In the genomic region with DNA sequence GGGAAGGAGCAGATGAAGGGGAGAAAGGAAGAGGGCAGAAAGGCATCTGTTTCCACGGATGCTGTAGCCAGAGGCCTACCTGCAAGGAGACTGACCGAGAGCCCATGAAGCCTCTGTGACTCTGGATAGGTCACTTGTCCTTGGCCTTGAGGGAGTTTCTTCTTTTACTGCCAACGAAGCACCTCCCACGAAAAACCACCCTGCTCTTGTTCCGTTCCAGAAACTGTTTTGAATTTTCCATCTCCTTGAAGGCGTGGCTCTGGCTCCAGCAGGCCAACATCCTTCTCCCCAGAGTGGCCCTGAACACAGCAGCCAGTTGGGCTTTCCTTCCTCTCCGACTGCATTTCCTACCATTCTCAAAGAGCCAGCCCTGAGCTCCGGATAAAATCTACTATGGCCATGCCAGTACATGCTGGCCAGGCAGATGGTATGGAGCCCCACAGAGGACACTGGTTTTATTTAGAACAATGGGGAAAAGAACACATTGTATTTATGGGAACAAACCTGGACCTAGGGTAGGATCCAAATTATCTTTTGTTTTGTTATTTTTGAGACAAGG, we compare ENCODE assay signal across 8 mouse cellular contexts. TPM values are rescaled to one million over a fixed set of nuclear protein-coding genes. Genes with fewer than 3 reads are reported as not detected.
DNase-seq lines count a peak whose midpoint lies in the region; ATAC-seq lines count a peak whose summit lies in the region.

No protein-coding gene starts in this region.

- intact Hi-C loops in left cerebral cortex, postnatal 4 days (cut with DNase I) = no loop called here

- H3K27ac ChIP-seq in liver, embryonic 15.5 days (replicated peaks) = 0 out of 2 replicates have a peak overlapping the region, but pooled peaks have one; percentile 46
- H3K27ac ChIP-seq in liver, embryonic 12.5 days = no peak overlapping the region
- H3K27ac ChIP-seq in kidney, embryonic 15.5 days = peak overlapping the region; percentile 57

- no peaks in the 10 kb centered on the region for H3K9me3 ChIP-seq in liver, embryonic 15.5 days (replicated peaks)
- no peaks in the 10 kb centered on the region for H3K9me3 ChIP-seq in liver, embryonic 12.5 days (replicated peaks)
- H3K9me3 ChIP-seq in kidney, embryonic 15.5 days (replicated peaks) = no peaks in the 10 kb centered on the region

- H3K9ac ChIP-seq in liver, embryonic 15.5 days = no peak overlapping the region
- no peak overlapping the region for H3K9ac ChIP-seq in liver, embryonic 12.5 days
- H3K9ac ChIP-seq in kidney, embryonic 15.5 days = no peak overlapping the region

- peaks cover 72% of the 10 kb centered on the region for H3K4me1 ChIP-seq in liver, embryonic 15.5 days (replicated peaks)
- H3K4me1 ChIP-seq in liver, embryonic 12.5 days = peaks cover 68% of the 10 kb centered on the region
- H3K4me1 ChIP-seq in kidney, embryonic 15.5 days = peaks cover 56% of the 10 kb centered on the region

- H3K27me3 ChIP-seq in liver, embryonic 15.5 days = no peaks in the 10 kb centered on the region
- no peaks in the 10 kb centered on the region for H3K27me3 ChIP-seq in liver, embryonic 12.5 days (replicated peaks)
- H3K27me3 ChIP-seq in kidney, embryonic 15.5 days = no peaks in the 10 kb centered on the region
- no peaks in the 10 kb centered on the region for H3K27me3 ChIP-seq in splenic B cell, adult 2 months (ENCODE audit: control insufficient read depth, insufficient read depth, low read length, poor library complexity, severe bottlenecking)

- 67% methylated on average over 8 of the region's 8 CpGs for WGBS in liver, embryonic 15.5 days (ENCODE audit: insufficient replicate concordance)
- 64% methylated on average over 8 of the region's 8 CpGs for WGBS in liver, embryonic 12.5 days (ENCODE audit: insufficient replicate concordance)
- WGBS in kidney, embryonic 15.5 days = 71% methylated on average over 8 of the region's 8 CpGs

- H3K4me3 ChIP-seq in liver, embryonic 15.5 days (replicated peaks) = no peak overlapping the region
- no peak overlapping the region for H3K4me3 ChIP-seq in liver, embryonic 12.5 days
- H3K4me3 ChIP-seq in kidney, embryonic 15.5 days (replicated peaks) = 0 out of 2 replicates have a peak overlapping the region, but pooled peaks have one; percentile 3

- H3K4me2 ChIP-seq in liver, embryonic 15.5 days = no peak overlapping the region
- no peak overlapping the region for H3K4me2 ChIP-seq in liver, embryonic 12.5 days
- H3K4me2 ChIP-seq in kidney, embryonic 15.5 days = 0 out of 2 replicates have a peak overlapping the region, but pooled peaks have one; percentile 11

- no peak for ATAC-seq in liver, embryonic 15.5 days (ENCODE audit: insufficient read depth)
- no peak for ATAC-seq in liver, embryonic 12.5 days
- ATAC-seq in kidney, embryonic 15.5 days (replicated peaks; ENCODE audit: low FRiP score) = no peak

- peak; percentile 78 for DNase-seq in heart, adult 8-10 months (ENCODE audit: low spot score)
- DNase-seq in splenic B cell, adult 2 months (ENCODE audit: low read depth, low spot score) = peak; percentile 43
- no peak for DNase-seq in frontal cortex, postnatal 25 days (ENCODE audit: low spot score in 2 of 2)
- DNase-seq in layer of hippocampus, postnatal 25 days (ENCODE audit: extremely low spot score in 1 of 2, low spot score in 1 of 2) = no peak
- DNase-seq in left cerebral cortex, postnatal 4 days = no peak

- H3K36me3 ChIP-seq in liver, embryonic 15.5 days (replicated peaks) = peaks cover 14% of the 10 kb centered on the region
- H3K36me3 ChIP-seq in liver, embryonic 12.5 days = peaks cover 17% of the 10 kb centered on the region
- H3K36me3 ChIP-seq in kidney, embryonic 15.5 days = peaks cover 22% of the 10 kb centered on the region
- H3K36me3 ChIP-seq in splenic B cell, adult 2 months (ENCODE audit: control insufficient read depth, insufficient read depth, low read length, poor library complexity, severe bottlenecking) = no peaks in the 10 kb centered on the region; the same call in 1 of the 2 replicates

RNA-seq across cellular contexts. Expression of a gene that starts 2.4 kb away (rescaled TPM):
- 10.3 and 12.2 TPM in 2 replicates for polyA plus RNA-seq in liver, embryonic 15.5 days (2015; fragmentation: Nextera tagmentation; extraction: Ambion mirVana)
- polyA plus RNA-seq in liver, embryonic 12.5 days (2016; fragmentation: Nextera tagmentation; extraction: Ambion mirVana) = 16.6 and 19.9 TPM in 2 replicates
- total RNA-seq in heart, adult 8-10 months (2022) = 10 to 100 TPM; 11.9 to 20.3 (median 14.6) TPM
- polyA plus RNA-seq in kidney, embryonic 15.5 days (2015; fragmentation: Nextera tagmentation; extraction: Ambion mirVana) = 52.4 and 65.7 TPM in 2 replicates
- 10 to 100 TPM; 71.6 to 84.5 TPM for total RNA-seq in layer of hippocampus, postnatal 25 days (2021)
- 100 to 1,000 TPM; 125 to 131 TPM for total RNA-seq in left cerebral cortex, postnatal 4 days (2021)

RNA-seq across cellular contexts. Expression of a gene that starts 2.5 kb away (rescaled TPM):
- 7.3 and 9.5 TPM in 2 replicates for polyA plus RNA-seq in liver, embryonic 15.5 days (2015; fragmentation: Nextera tagmentation; extraction: Ambion mirVana)
- 14.7 and 16.5 TPM in 2 replicates for polyA plus RNA-seq in liver, embryonic 12.5 days (2016; fragmentation: Nextera tagmentation; extraction: Ambion mirVana)
- total RNA-seq in heart, adult 8-10 months (2022) = 10 to 100 TPM; 14.6 to 22.9 (median 19.0) TPM
- polyA plus RNA-seq in kidney, embryonic 15.5 days (2015; fragmentation: Nextera tagmentation; extraction: Ambion mirVana) = 29.4 TPM in 2 replicates
- total RNA-seq in layer of hippocampus, postnatal 25 days (2021) = 10 to 100 TPM; 32.9 to 41.9 TPM
- total RNA-seq in left cerebral cortex, postnatal 4 days (2021) = 10 to 100 TPM; 26.1 to 28.8 TPM

RNA-seq across cellular contexts. Expression of a gene that starts 7.3 kb away (rescaled TPM):
- 0.70 and 0.86 TPM in 2 replicates for polyA plus RNA-seq in liver, embryonic 15.5 days (2015; fragmentation: Nextera tagmentation; extraction: Ambion mirVana)
- 0.51 and 1.3 TPM in 2 replicates for polyA plus RNA-seq in liver, embryonic 12.5 days (2016; fragmentation: Nextera tagmentation; extraction: Ambion mirVana)
- total RNA-seq in heart, adult 8-10 months (2022) = 1 to 10 TPM in 2 of 4 experiments, under 1 TPM in 2; 0.32 to 1.2 (median 0.82) TPM
- polyA plus RNA-seq in kidney, embryonic 15.5 days (2015; fragmentation: Nextera tagmentation; extraction: Ambion mirVana) = 2.1 and 2.4 TPM in 2 replicates
- 1 to 10 TPM; 3.6 to 6.8 TPM for total RNA-seq in layer of hippocampus, postnatal 25 days (2021)
- 1 to 10 TPM; 3.4 to 4.0 TPM for total RNA-seq in left cerebral cortex, postnatal 4 days (2021)

RNA-seq across cellular contexts. Expression of a gene that starts 19.5 kb away (rescaled TPM):
- 23.0 and 26.7 TPM in 2 replicates for polyA plus RNA-seq in liver, embryonic 15.5 days (2015; fragmentation: Nextera tagmentation; extraction: Ambion mirVana)
- polyA plus RNA-seq in liver, embryonic 12.5 days (2016; fragmentation: Nextera tagmentation; extraction: Ambion mirVana) = 45.4 and 45.7 TPM in 2 replicates
- 10 to 100 TPM; 23.2 to 30.1 (median 25.8) TPM for total RNA-seq in heart, adult 8-10 months (2022)
- 82.1 and 84.4 TPM in 2 replicates for polyA plus RNA-seq in kidney, embryonic 15.5 days (2015; fragmentation: Nextera tagmentation; extraction: Ambion mirVana)
- total RNA-seq in layer of hippocampus, postnatal 25 days (2021) = 10 to 100 TPM; 44.0 to 44.1 TPM
- total RNA-seq in left cerebral cortex, postnatal 4 days (2021) = 10 to 100 TPM; 39.7 to 44.7 TPM

RNA-seq across cellular contexts. Expression of a gene that starts 20.9 kb away (rescaled TPM):
- 113 and 115 TPM in 2 replicates for polyA plus RNA-seq in liver, embryonic 15.5 days (2015; fragmentation: Nextera tagmentation; extraction: Ambion mirVana)
- polyA plus RNA-seq in liver, embryonic 12.5 days (2016; fragmentation: Nextera tagmentation; extraction: Ambion mirVana) = 147 and 159 TPM in 2 replicates
- total RNA-seq in heart, adult 8-10 months (2022) = 10 to 100 TPM; 40.4 to 44.9 (median 42.0) TPM
- polyA plus RNA-seq in kidney, embryonic 15.5 days (2015; fragmentation: Nextera tagmentation; extraction: Ambion mirVana) = 209 and 215 TPM in 2 replicates
- total RNA-seq in layer of hippocampus, postnatal 25 days (2021) = 10 to 100 TPM; 78.8 to 80.7 TPM
- total RNA-seq in left cerebral cortex, postnatal 4 days (2021) = 100 to 1,000 TPM in 1 of 2 experiments, 10 to 100 TPM in 1; 99.9 to 102 TPM

Comparison
In these comparisons a context has a peak if more than half of its experiments do, and no peak if none do; other contexts are left out.
1. DNase-seq: peak in heart, adult 8-10 months (single experiment) and splenic B cell, adult 2 months (single experiment); none in frontal cortex, postnatal 25 days (0 of 2), layer of hippocampus, postnatal 25 days (0 of 2) and left cerebral cortex, postnatal 4 days (single experiment).